Mouse (Mus musculus) midbrain, embryonic 10.5 days (tissue): ENCODE measurements around the gene Spaar. TPM values are rescaled to one million over a fixed set of nuclear protein-coding genes. Genes with fewer than 3 reads are reported as not detected.
A peak's percentile ranks its signal among the peaks of the same experiment; 100 is the strongest.

Experiments
- DNase-seq: peaks from one replicate; pipeline ENCODE4 v3.0.0-alpha.2; 2017; ENCODE audit warnings: low spot score
- H3K27ac ChIP-seq: fragments of 300-500 bp; sonication (generic); replicated peaks from 2 replicates; pipeline ENCODE4 v1.5.1; 2016; ENCODE audit warnings: mild to moderate bottlenecking
- H3K27me3 ChIP-seq: fragments of 300-500 bp; sonication (generic); 2 replicates; pipeline ENCODE4 v1.6.1; 2016; ENCODE audit warnings: low read depth, mild to moderate bottlenecking; ENCODE audit not compliant: poor library complexity, severe bottlenecking
- H3K36me3 ChIP-seq: fragments of 300-500 bp; sonication (generic); 2 replicates; pipeline ENCODE4 v1.6.1; 2016; ENCODE audit warnings: mild to moderate bottlenecking, moderate library complexity
- H3K4me1 ChIP-seq: fragments of 300-500 bp; sonication (generic); 2 replicates; pipeline ENCODE4 v1.6.1; 2016
- H3K4me3 ChIP-seq: fragments of 300-500 bp; sonication (generic); 2 replicates; pipeline ENCODE4 v1.5.1; 2016; ENCODE audit warnings: mild to moderate bottlenecking, moderate library complexity
- H3K9me3 ChIP-seq: fragments of 300-500 bp; sonication (generic); replicated peaks from 2 replicates; pipeline ENCODE4 v1.6.1; 2016; ENCODE audit warnings: mild to moderate bottlenecking
- WGBS: fragments of 180-500 bp; shearing (Covaris S2); methylation state at CpG from one replicate; pipeline ENCODE4 v1.1.7; 2016; 5-methylcytosine and 5-hydroxymethylcytosine counted together
- polyA plus RNA-seq: library from polyadenylated mRNA; unstranded; fragments of >200 nt; fragmentation: Nextera tagmentation; extraction: Ambion mirVana; gene quantifications from 2 replicates; pipeline ENCODE4 v1.2.1, GENCODE M21; 2016

Gene Spaar
- polyA plus RNA-seq, 1 experiment from 2014 or later: 0.02 TPM

- no peak overlapping the region for H3K27ac ChIP-seq
- WGBS: 87% methylated on average over 5 of the region's 5 CpGs
- H3K9me3 ChIP-seq: no peaks in the 10 kb centered on the region
- no peak overlapping the region for H3K4me3 ChIP-seq
- H3K27me3 ChIP-seq: no peaks in the 10 kb centered on the region
- H3K36me3 ChIP-seq: no peaks in the 10 kb centered on the region
- 0 out of 2 replicates have a peak, but pooled peaks cover 3% of the 10 kb centered on the region for H3K4me1 ChIP-seq
- DNase-seq: no peak
Observed at GRCm38 (mm10) chr4:43733186-43733585, 3.4 kb downstream of the Spaar start.

GRCm38 (mm10) chr4:43737144-43737543 is 7.3 kb downstream of the Spaar start:
- Histone ChIP-seq H3K4me1 (0 out of 2 replicates have a peak, but pooled peaks cover 2% of the 10 kb centered on the region), H3K27me3 (no peaks in the 10 kb centered on the region), H3K9me3 (no peaks in the 10 kb centered on the region), H3K27ac (no peak overlapping the region), H3K4me3 (no peak overlapping the region), H3K36me3 (no peaks in the 10 kb centered on the region)
- WGBS: 71% methylated on average over 6 of the region's 6 CpGs
- no peak for DNase-seq

- Histone ChIP-seq H3K4me1 (0 out of 2 replicates have a peak, but pooled peaks cover 6% of the 10 kb centered on the region), H3K27me3 (no peaks in the 10 kb centered on the region), H3K9me3 (no peaks in the 10 kb centered on the region), H3K36me3 (no peaks in the 10 kb centered on the region), H3K4me3 (no peak overlapping the region), H3K27ac (no peak overlapping the region)
- WGBS: 75% methylated on average over 8 of the region's 8 CpGs
- DNase-seq: no peak
Observed at GRCm38 (mm10) chr4:43738989-43739674, 9.3 kb downstream of the Spaar start.

GRCm38 (mm10) chr4:43741526-43741925 is 11.7 kb downstream of the Spaar start:
- 71% methylated on average over 5 of the region's 5 CpGs for WGBS
- no peak for DNase-seq
- Histone ChIP-seq H3K4me1 (0 out of 2 replicates have a peak, but pooled peaks cover 6% of the 10 kb centered on the region), H3K27me3 (no peaks in the 10 kb centered on the region), H3K27ac (no peak overlapping the region), H3K9me3 (no peaks in the 10 kb centered on the region), H3K36me3 (no peaks in the 10 kb centered on the region), H3K4me3 (no peak overlapping the region)

- Histone ChIP-seq H3K36me3 (no peaks in the 10 kb centered on the region), H3K27me3 (no peaks in the 10 kb centered on the region), H3K4me1 (peaks cover 14% of the 10 kb centered on the region), H3K4me3 (no peak overlapping the region), H3K27ac (no peak overlapping the region), H3K9me3 (no peaks in the 10 kb centered on the region)
- 45% methylated on average over 4 of the region's 4 CpGs for WGBS
- DNase-seq: no peak
Observed at GRCm38 (mm10) chr4:43742637-43743036, 12.8 kb downstream of the Spaar start.

GRCm38 (mm10) chr4:43743099-43743498 is 13.3 kb downstream of the Spaar start:
- DNase-seq: no peak
- peaks cover 14% of the 10 kb centered on the region for H3K4me1 ChIP-seq
- H3K36me3 ChIP-seq: no peaks in the 10 kb centered on the region
- 70% methylated on average over 1 of the region's 1 CpGs for WGBS
- H3K4me3 ChIP-seq: no peak overlapping the region
- H3K9me3 ChIP-seq: no peaks in the 10 kb centered on the region
- H3K27me3 ChIP-seq: no peaks in the 10 kb centered on the region
- H3K27ac ChIP-seq: no peak overlapping the region

- peaks cover 14% of the 10 kb centered on the region for H3K4me1 ChIP-seq
- H3K36me3 ChIP-seq: no peaks in the 10 kb centered on the region
- no peaks in the 10 kb centered on the region; the same call in 1 of the 2 replicates for H3K9me3 ChIP-seq
- no peak overlapping the region for H3K27ac ChIP-seq
- no peaks in the 10 kb centered on the region for H3K27me3 ChIP-seq
- no peak for DNase-seq
- WGBS: 18% methylated on average over 6 of the region's 6 CpGs
- no peak overlapping the region for H3K4me3 ChIP-seq
Observed at GRCm38 (mm10) chr4:43745187-43745586, 15.4 kb downstream of the Spaar start.

GRCm38 (mm10) chr4:43757213-43757612 is 27.4 kb downstream of the Spaar start:
- H3K4me3 ChIP-seq: no peak overlapping the region
- 83% methylated on average over 6 of the region's 6 CpGs for WGBS
- no peak for DNase-seq
- no peaks in the 10 kb centered on the region for H3K4me1 ChIP-seq
- no peaks in the 10 kb centered on the region for H3K27me3 ChIP-seq
- H3K36me3 ChIP-seq: no peaks in the 10 kb centered on the region
- no peak overlapping the region for H3K27ac ChIP-seq
- no peaks in the 10 kb centered on the region for H3K9me3 ChIP-seq

GRCm38 (mm10) chr4:43759571-43760418 is 30.0 kb downstream of the Spaar start:
- DNase-seq: no peak
- H3K4me3 ChIP-seq: no peak overlapping the region
- H3K4me1 ChIP-seq: no peaks in the 10 kb centered on the region
- H3K9me3 ChIP-seq: no peaks in the 10 kb centered on the region
- H3K27ac ChIP-seq: no peak overlapping the region
- H3K36me3 ChIP-seq: no peaks in the 10 kb centered on the region
- WGBS: 80% methylated on average over 21 of the region's 21 CpGs
- no peaks in the 10 kb centered on the region for H3K27me3 ChIP-seq

- DNase-seq: peak; percentile 34
- Histone ChIP-seq H3K4me1 (no peaks in the 10 kb centered on the region), H3K36me3 (no peaks in the 10 kb centered on the region), H3K4me3 (no peak overlapping the region), H3K9me3 (no peaks in the 10 kb centered on the region), H3K27ac (no peak overlapping the region), H3K27me3 (no peaks in the 10 kb centered on the region)
- WGBS: 71% methylated on average over 10 of the region's 10 CpGs
Observed at GRCm38 (mm10) chr4:43760460-43760859, 30.6 kb downstream of the Spaar start.

GRCm38 (mm10) chr4:43761336-43761735 is 31.5 kb downstream of the Spaar start:
- Histone ChIP-seq H3K4me3 (no peak overlapping the region), H3K9me3 (no peaks in the 10 kb centered on the region)
- 84% methylated on average over 2 of the region's 2 CpGs for WGBS

GRCm38 (mm10) chr4:43763410-43763809 is 33.6 kb downstream of the Spaar start:
- peak; percentile 36 for DNase-seq
- Histone ChIP-seq H3K4me1 (no peaks in the 10 kb centered on the region), H3K4me3 (no peak overlapping the region), H3K27ac (no peak overlapping the region), H3K27me3 (no peaks in the 10 kb centered on the region), H3K9me3 (no peaks in the 10 kb centered on the region), H3K36me3 (no peaks in the 10 kb centered on the region)
- WGBS: 27% methylated on average over 7 of the region's 7 CpGs

More at GRCm38 (mm10) chr4:43761336-43761735, 31.5 kb downstream of the Spaar start:
- H3K27me3 ChIP-seq: no peaks in the 10 kb centered on the region
- no peaks in the 10 kb centered on the region for H3K4me1 ChIP-seq
- DNase-seq: no peak
- no peak overlapping the region for H3K27ac ChIP-seq
- no peaks in the 10 kb centered on the region for H3K36me3 ChIP-seq

GRCm38 (mm10) chr4:43768341-43768740 is 38.5 kb downstream of the Spaar start:
- no peaks in the 10 kb centered on the region for H3K36me3 ChIP-seq
- no peak overlapping the region for H3K27ac ChIP-seq
- H3K27me3 ChIP-seq: no peaks in the 10 kb centered on the region
- no peaks in the 10 kb centered on the region for H3K9me3 ChIP-seq
- H3K4me1 ChIP-seq: no peaks in the 10 kb centered on the region
- DNase-seq: no peak
- H3K4me3 ChIP-seq: no peak overlapping the region
- 83% methylated on average over 5 of the region's 5 CpGs for WGBS
